Mouse (Mus musculus): ENCODE data around the gene Slc38a2. TPM values are rescaled to one million over a fixed set of nuclear protein-coding genes. Genes with fewer than 3 reads are reported as not detected.

Gene Slc38a2
- total and polyA plus RNA-seq, 2 experiments from 2014 or later: 79.4 to 90.9 TPM

GRCm38 (mm10) chr15:96707936-96708335 lies 8.4 kb upstream of the Slc38a2 start:
- whole genome bisulfite sequencing: 69% methylated on average over 2 of the region's 2 CpGs
- no peak overlapping the region for H3K4me3 ChIP-seq (ENCODE audit: low read depth, low read length)
- H3K27ac ChIP-seq (ENCODE audit: low read depth, low read length): no peak overlapping the region
- no peak for DNase-seq (ENCODE audit: low spot score)
- no peaks in the 10 kb centered on the region for H3K27me3 ChIP-seq (ENCODE audit: insufficient read depth, low read length)
- H3K9ac ChIP-seq (replicated peaks; ENCODE audit: low read length, poor library complexity, severe bottlenecking): no peak overlapping the region
- no peaks in the 10 kb centered on the region for H3K36me3 ChIP-seq (ENCODE audit: insufficient read depth, low read length)
- no peaks in the 10 kb centered on the region; the same call in 1 of the 2 replicates for H3K4me1 ChIP-seq (ENCODE audit: insufficient read depth, low read length)
- H3K4me2 ChIP-seq (ENCODE audit: low read depth, low read length, poor library complexity, severe bottlenecking): no peak overlapping the region
- ATAC-seq (ENCODE audit: low FRiP score): no peak
- H3K9me3 ChIP-seq (ENCODE audit: low read length): no peaks in the 10 kb centered on the region
- no peak for TF ChIP-seq CTCF (IDR thresholded peaks at IDR 0.05)

GRCm38 (mm10) chr15:96702466-96703031 lies 3.0 kb upstream of the Slc38a2 start:
- Histone ChIP-seq H3K36me3 (ENCODE audit: insufficient read depth, low read length) (no peaks in the 10 kb centered on the region), H3K9ac (replicated peaks; ENCODE audit: low read length, poor library complexity, severe bottlenecking) (no peak overlapping the region), H3K4me3 (ENCODE audit: low read depth, low read length) (no peak overlapping the region), H3K9me3 (ENCODE audit: low read length) (no peaks in the 10 kb centered on the region), H3K4me1 (ENCODE audit: insufficient read depth, low read length) (no peaks in the 10 kb centered on the region; the same call in 1 of the 2 replicates), H3K27ac (ENCODE audit: low read depth, low read length) (no peak overlapping the region), H3K27me3 (ENCODE audit: insufficient read depth, low read length) (no peaks in the 10 kb centered on the region), H3K4me2 (ENCODE audit: low read depth, low read length, poor library complexity, severe bottlenecking) (no peak overlapping the region)
- no peak for ATAC-seq (ENCODE audit: low FRiP score)
- WGBS: 91% methylated on average over 12 of the region's 12 CpGs
- DNase-seq (ENCODE audit: low spot score): no peak
- no peak for TF ChIP-seq CTCF (IDR thresholded peaks at IDR 0.05)

DNA sequence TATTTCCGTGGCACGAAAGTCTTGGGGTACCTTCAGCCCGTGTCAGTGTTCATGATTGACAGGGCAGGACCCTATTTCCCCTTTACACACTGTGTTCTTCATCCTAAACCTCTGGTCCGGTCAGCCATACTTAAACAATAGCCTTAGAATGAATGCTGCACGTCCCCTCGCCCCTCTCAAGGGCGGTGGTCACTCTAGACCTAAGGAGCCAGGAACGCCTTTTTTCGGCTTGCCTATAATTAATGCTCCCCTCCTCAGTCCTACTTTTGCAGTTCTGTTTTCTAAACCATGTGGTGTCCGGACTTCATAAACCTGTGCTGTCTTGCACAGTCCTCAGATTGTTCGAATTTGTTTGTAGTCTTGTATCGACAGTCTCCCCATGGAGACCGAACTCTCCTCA lies 1.2 kb upstream of the Slc38a2 start:
- DNase-seq (ENCODE audit: low spot score): no peak
- no peak for ATAC-seq (ENCODE audit: low FRiP score)
- no peaks in the 10 kb centered on the region for H3K27me3 ChIP-seq (ENCODE audit: insufficient read depth, low read length)
- TF ChIP-seq CTCF (IDR thresholded peaks at IDR 0.05): no peak
- H3K9ac ChIP-seq (replicated peaks; ENCODE audit: low read length, poor library complexity, severe bottlenecking): no peak overlapping the region
- no peak overlapping the region for H3K27ac ChIP-seq (ENCODE audit: low read depth, low read length)
- H3K9me3 ChIP-seq (ENCODE audit: low read length): no peaks in the 10 kb centered on the region
- peaks cover 9% of the 10 kb centered on the region; the same call in 1 of the 2 replicates for H3K4me1 ChIP-seq (ENCODE audit: insufficient read depth, low read length)
- peak overlapping the region; percentile 55 for H3K4me2 ChIP-seq (ENCODE audit: low read depth, low read length, poor library complexity, severe bottlenecking)
- 39% methylated on average over 13 of the region's 13 CpGs for WGBS
- H3K36me3 ChIP-seq (ENCODE audit: insufficient read depth, low read length): no peaks in the 10 kb centered on the region
- no peak overlapping the region for H3K4me3 ChIP-seq (ENCODE audit: low read depth, low read length)

DNA sequence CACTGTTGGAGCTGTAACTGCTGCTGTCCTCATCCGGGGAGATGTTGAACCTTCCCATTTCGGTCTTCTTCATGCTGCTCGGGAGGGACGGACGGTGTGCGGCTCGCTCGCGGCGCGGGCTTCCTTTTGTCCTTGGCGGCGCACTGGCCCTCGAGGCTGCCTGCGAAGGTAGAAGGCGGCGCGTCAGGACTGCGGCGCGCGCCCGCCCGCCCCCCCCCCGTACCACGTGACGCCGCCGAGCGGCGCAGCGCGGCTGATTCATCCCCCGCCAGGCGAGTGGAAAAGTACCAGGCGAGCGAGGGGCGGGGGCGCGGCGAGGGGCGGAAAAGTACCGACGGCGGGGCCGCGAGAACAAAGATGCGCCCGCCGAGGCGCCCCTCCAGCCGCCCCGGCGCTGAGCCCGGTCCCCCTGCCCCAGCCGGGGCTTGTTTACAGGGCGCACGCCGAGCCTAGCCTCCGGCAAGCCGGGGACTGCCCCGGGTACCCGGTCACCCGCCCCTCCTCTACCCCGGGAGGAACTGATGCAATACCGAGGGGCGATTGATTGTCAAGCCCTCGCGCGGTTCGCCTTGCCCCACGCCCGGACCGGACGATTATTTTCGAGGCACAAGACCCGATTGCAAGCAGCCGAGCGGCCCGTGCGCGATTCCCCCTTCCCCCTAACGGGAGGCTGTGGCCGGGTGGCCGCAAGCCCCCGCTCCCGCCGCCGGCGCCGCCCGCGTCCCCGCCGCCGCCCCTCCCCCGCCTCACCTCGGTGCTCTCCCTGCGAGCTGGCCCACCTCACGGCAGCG lies 677 bp downstream of the Slc38a2 start:
- H3K36me3 ChIP-seq (ENCODE audit: insufficient read depth, low read length): peaks cover 17% of the 10 kb centered on the region
- DNase-seq (ENCODE audit: low spot score) (peak; percentile 87), ATAC-seq (ENCODE audit: low FRiP score) (peak; percentile 80)
- peak overlapping the region; percentile 91 for H3K4me3 ChIP-seq (ENCODE audit: low read depth, low read length)
- TF ChIP-seq CTCF (IDR thresholded peaks at IDR 0.05): 0 out of 2 replicates have a peak, but pooled peaks have one; percentile 0
- H3K4me2 ChIP-seq (ENCODE audit: low read depth, low read length, poor library complexity, severe bottlenecking): peak overlapping the region; percentile 55
- under 1% methylated on average over 85 of the region's 101 CpGs for WGBS
- no peaks in the 10 kb centered on the region for H3K27me3 ChIP-seq (ENCODE audit: insufficient read depth, low read length)
- H3K4me1 ChIP-seq (ENCODE audit: insufficient read depth, low read length): peaks cover 9% of the 10 kb centered on the region; the same call in 1 of the 2 replicates
- H3K9me3 ChIP-seq (ENCODE audit: low read length): no peaks in the 10 kb centered on the region
- peak overlapping the region; percentile 98 for H3K9ac ChIP-seq (replicated peaks; ENCODE audit: low read length, poor library complexity, severe bottlenecking)
- peak overlapping the region; percentile 99 for H3K27ac ChIP-seq (ENCODE audit: low read depth, low read length)

GRCm38 (mm10) chr15:96697901-96698657 lies 1.5 kb downstream of the Slc38a2 start:
- Histone ChIP-seq H3K9me3 (ENCODE audit: low read length) (no peaks in the 10 kb centered on the region), H3K9ac (replicated peaks; ENCODE audit: low read length, poor library complexity, severe bottlenecking) (peak overlapping the region; percentile 98), H3K4me3 (ENCODE audit: low read depth, low read length) (peak overlapping the region; percentile 91), H3K27me3 (ENCODE audit: insufficient read depth, low read length) (no peaks in the 10 kb centered on the region), H3K4me2 (ENCODE audit: low read depth, low read length, poor library complexity, severe bottlenecking) (peak overlapping the region; percentile 55), H3K27ac (ENCODE audit: low read depth, low read length) (peak overlapping the region; percentile 99), H3K4me1 (ENCODE audit: insufficient read depth, low read length) (peaks cover 9% of the 10 kb centered on the region; the same call in 1 of the 2 replicates), H3K36me3 (ENCODE audit: insufficient read depth, low read length) (peaks cover 24% of the 10 kb centered on the region)
- ATAC-seq (ENCODE audit: low FRiP score): no peak
- TF ChIP-seq CTCF (IDR thresholded peaks at IDR 0.05): no peak; the same call in 1 of the 2 replicates
- DNase-seq (ENCODE audit: low spot score): peak; percentile 22
- WGBS: 14% methylated on average over 19 of the region's 19 CpGs
